Mouse (Mus musculus): ENCODE measurements at regions not wholly inside any gene's neighbourhood (a gene's known extent, or its start where the extent isn't known, plus 50 kb on each side); places are given as distances from the start of the nearest gene placed in this dataset.

DNA sequence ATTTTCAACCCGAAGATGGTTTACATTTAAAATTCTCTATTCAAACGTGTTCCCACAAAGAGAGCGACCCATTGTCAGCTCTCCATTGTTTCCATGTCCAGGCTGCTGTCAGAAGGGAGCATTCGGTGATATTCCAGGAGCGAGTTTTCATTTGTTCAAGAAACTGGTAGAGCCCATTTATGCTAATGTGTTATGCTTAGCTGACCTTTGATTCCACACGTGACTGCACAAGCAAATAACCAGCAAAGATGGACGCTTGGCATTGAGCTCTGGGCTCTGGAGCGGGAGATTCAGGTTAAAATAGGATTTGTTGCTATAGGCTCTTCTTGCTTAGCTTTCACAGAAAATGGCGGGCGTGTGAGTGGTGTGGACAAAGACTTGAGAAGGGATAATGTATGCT, 105.3 kb upstream of the Prickle1 start:
- no peak for DNase-seq

DNA sequence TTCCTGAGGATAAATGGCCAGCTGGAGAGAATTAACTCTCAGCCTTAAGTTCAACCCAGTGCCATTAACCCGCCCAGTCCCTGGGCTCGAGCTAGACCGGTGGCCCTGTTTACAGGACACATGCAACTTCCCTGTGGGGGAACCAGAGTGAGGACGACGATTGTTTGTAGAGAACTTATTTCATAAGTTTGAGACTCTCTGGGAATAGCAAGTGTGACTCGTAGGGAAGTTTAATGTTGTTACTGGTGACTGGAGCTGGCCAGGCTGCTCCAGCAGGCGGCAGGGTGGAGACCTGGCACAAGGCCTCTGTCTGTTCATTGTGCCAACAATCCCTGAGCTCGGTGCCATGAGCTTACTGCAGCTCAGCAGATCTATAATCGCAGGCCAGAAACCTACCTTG, 104.3 kb upstream of the Prickle1 start:
- peak; percentile 75 for DNase-seq

DNA sequence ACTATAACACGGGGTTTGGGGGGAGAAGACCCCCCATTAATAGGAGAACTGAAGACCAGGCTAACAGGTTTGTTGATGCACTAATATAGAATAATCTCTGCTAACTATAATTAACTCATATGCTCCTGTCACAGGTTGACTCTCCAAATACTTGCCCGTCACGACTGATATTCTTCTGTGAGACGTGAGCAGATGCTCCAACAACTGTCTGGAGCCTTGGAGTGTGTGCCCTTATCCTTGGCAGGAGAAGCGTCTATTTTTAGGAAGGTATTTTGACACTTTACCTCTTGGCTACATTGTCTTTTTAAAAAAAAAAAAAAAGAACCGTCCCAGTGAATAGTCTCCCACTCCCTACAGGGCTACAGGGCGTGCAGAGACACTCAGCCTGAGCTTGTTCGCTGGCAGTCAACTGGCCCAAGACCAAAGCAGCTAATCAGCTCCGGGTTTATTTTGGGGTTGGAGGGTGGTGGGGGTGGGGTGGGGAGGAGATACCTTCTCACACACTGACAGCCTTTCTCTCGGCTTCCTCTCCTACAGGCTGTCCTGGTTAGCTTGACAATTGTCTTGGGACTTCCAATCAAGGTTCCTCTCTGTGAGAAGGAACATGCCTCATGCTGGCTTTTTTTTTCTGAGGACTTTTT, 102.6 kb upstream of the Prickle1 start:
- no peak for DNase-seq

DNA sequence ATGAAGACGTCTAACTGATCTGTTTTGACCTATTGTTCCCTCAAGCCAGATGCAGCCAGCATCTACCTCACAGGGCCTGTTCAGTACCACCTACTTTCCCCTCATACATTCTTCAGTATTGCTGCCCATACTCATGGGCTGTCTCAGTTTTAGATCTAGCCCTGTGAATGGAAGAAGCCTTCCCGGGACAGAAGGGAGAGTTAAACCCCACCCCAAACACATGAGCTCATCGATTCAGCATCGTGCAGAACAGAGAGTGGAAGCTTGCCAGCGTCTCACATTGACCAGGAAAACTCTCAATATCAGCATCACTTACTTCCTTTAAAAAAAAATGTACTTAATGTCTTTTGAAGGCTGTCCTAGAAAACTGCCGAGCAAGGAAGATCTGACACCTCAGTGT, 95.0 kb upstream of the Prickle1 start:
- DNase-seq = no peak

DNA sequence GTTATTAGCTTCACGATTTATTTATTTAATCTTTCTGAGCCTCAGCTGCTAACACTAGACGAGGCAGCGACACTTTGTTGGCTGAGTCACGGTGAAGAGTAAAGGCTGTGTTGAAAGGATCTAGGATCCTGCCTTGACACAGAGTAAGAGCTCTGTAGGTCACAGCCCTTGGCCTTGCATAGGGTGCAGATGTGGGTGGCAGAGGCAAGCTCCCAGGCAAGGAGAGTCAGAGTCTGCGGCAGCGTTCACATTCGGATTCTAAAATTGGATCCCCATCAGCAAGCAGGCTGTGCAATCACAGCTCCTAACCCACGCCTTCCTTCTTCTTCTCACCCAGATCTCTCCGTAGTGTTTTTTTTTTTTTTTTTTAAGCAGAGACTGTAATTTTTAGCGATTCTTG, 94.3 kb upstream of the Prickle1 start:
- no peak for DNase-seq

DNA sequence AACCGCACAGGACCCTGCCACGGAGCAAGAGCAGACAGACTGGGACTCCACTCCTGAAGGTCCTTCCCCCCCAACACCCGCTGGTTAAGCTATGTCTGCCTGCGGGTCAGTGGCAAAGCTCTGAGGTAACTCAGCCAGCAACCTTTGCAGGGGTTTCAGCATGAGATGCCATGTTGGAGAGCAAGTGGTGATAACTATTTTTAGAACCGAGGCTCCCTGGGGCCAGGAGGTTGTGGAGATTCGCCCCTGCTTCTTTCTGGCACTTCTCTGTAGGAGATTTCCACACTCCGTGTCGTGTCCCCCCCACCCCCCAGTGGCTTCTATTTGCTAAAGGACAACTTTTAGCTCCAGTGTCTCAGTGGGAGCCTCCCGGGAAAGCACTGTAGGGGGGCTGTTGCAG, 90.7 kb upstream of the Prickle1 start:
- DNase-seq = no peak

DNA sequence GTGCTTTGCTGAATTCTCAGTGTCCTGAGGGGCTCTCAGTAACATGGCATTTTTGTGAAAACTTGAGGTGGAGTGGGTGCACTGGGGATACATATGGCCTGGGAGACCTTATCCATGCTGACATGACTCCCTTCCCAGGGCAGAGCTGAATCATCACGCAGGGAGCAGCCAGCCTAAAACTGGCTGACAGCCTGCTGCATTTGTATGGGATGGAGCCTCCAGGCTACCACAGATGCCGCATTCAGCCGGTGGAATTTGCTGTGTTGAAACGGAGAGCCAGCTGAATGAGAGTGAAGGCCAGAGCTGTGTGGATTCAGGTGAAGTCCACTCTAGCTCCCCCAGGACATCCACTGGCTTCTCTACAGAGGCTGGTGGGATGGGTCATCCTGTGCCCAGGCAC, 85.9 kb upstream of the Prickle1 start:
- DNase-seq = no peak

DNA sequence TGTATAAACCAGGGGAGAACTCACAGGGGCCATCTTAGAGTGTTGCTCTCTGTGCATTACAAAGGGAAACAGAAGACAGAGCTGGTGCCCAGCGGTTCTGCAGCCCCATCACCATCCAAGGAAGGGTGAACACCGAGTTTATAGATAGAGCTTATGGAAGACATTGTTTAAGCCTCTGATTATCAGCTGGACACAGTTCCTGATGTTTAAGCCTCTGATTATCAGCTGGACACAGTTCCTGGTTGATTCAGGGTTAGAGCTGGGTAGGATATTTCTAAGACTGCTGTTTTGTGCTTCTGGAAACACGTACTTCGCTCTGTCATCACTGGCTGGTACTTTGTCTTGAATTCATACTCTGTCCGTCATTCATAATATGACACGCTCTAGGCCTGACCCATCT, 79.9 kb upstream of the Prickle1 start:
- DNase-seq = no peak

DNA sequence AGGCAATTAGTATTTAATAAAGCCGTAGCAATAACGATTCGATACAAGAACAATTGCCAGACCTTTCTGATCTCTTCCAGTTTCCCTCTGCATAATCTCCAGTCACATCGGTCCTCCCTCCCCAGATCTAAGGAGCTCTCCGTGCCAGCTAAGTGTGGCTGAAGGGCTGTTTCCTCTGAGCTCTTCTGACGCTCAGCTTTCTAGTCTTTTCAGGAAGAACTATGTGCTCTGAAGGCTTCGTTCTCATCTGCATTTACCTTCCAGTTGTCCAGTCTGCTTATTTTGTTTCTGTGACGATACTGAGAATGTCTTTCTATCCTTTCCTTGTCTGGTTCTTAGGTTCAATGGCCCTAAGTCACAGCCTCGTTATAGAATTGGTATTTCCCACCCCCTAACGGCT, 78.3 kb upstream of the Prickle1 start:
- no peak for DNase-seq

DNA sequence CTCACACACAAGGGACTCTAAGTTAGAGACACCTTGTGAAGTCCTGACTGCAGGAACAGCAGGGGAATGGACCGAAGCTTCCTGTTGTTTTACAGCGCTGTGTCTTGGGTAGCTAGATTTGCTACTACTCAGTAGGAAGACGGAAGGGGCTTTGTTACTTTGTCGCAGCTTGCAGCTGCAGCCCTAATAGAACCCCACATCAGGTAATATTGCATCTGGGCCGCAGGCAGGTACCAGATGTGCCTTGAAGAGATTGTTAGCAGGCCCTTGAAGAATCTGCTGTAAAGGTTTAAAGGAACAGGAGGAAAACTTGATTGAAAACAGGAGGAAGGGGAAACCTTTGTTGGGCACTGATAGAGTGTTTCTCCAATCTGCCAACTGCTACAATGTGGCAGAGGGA, 68.2 kb upstream of the Prickle1 start:
- DNase-seq = no peak

DNA sequence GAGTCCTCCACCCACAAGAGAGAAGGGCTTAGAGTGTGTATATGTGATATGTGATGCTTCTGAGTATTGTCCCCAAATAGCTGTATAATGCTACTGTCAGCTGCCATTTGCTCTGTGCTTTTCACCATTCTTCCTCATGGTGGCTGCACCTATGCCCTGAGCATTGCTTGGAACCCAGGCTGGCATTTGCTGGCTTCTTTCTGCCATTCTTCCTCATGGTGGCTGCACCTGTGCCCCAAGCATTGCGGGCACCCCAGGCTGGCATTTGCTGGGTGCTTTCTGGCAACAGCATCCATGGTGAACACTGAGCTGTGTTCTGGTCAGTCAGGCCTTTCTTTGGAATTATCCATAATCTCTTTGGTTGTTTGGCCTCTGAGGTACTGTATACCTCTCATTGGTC, 66.9 kb upstream of the Prickle1 start:
- no peak for DNase-seq

DNA sequence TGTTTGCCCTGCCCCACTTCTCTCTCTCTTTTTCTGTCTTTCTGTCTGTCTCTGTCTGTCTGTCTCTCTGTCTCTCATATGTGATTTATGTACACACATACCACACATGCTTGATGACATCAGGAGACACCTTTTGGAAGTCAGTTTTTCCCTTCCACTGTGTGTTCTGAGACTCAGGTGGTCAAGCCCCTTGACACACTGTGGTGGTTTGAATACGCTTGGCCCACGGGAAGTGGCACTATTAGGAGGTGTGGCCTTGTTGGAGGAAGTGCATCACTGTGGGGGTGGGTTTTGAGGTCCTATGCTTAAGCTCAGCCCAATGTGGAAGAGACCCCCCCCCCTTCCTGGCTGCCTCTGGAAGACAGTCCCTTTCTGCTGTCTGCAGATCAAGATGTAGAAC, 66.1 kb upstream of the Prickle1 start:
- DNase-seq = no peak

DNA sequence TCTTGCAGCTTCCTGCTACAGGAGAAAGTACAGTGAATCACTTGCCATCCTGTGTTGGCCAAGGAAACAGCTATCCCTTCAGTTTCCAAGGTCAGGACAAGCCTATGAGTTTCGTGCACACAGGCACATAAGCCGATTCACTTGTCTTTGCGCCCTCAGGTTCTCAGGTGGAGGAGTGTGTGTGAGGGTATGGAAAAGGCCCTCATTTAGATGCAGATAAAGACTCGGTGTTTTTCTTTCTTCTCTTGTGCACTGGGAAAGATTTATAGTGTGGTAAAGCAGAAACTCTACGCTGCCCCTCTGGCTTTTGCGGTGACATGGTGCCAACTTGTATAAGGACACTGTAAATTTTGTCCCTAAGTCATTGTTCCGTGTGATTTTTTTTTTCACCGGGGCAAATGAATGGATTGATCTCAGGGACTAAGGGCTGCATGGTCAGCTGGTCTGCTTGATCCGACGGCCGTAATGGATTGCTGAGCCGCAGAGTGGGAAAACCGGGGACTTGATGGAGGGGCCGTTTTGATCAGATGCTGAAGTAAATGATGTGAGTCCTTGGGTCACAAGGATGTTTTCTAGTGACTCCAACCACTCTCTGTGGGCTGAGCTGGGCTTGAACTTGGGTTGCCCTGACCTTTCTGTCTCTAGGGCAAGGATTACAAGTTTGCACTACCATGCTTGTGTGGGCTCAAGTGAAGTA, 65.4 kb upstream of the Prickle1 start:
- DNase-seq = no peak

DNA sequence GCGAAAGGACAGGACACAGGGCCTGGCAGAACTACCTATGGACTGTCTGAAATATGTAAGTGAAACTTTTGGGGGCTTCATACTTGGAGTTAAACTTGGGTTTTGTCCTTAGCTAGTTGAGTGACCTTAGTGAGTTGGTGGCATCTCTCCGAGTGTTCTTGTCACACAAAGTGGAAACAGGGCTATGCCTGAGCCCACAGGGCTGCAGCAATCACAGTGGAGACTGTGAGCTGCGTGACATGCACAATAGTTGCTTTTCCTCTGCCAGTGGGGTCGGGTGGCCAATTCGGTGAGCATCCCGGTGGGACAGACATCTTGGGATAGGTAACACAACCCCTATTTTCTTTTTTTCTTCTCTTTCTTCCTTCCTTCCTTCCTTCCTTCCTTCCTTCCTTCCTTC, 61.5 kb upstream of the Prickle1 start:
- DNase-seq = no peak

DNA sequence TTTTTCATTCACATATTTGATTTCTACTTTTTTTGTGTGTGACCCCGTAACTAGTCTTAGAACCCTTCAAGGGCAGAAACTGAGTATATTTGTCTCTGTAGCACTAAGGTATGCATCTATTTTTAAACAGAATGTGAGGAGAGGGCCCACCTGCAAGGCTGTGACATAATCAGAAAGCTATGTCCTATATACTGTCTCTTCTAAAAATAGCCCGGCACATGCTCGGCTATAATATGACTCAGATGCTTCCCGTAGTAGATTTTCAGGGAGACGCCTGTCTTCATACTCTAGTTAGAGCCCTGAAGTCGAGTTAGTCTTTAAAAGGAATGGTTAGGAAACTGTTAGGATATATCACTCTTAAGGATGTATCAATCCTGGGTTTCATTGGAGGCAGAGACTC, 61.0 kb upstream of the Prickle1 start:
- no peak for DNase-seq

DNA sequence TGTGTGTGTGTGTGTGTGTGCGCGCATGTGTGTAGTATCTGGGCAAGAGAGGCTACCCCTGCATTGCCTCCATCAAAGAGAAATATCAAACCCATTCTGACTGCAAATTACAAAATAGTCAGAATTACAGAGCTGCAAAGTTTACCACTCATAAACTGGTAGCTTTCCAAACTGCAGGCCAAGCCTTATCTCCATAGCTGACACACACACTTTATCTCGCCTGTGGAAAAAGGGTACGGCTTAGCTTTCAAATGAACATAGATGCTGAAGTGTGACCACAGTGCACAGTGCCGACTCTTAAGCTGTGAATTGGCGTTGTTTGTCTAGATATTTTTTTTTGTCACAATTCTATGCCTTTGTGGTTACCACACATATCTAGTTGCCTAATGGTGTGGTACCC, 60.1 kb upstream of the Prickle1 start:
- DNase-seq = no peak

DNA sequence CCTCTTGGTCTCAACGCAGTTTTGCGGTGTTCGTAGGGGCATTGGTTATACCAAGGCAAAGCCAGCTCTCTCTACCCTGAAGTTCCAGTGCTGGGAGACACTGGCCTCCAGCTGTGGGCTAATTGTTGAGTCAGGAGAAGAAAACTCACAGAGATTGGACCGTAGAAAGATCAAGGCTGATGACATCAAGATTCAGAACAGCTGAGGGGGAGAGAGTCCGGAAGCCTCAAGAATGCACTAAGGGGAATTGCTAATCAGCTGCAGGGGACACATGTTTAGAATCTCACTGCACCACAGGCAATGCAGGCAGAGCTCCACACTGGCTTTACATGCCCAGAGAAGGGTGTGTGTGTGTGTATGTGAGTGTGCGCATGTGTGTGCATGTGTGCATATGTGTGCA, 59.6 kb upstream of the Prickle1 start:
- peak; percentile 41 for DNase-seq

DNA sequence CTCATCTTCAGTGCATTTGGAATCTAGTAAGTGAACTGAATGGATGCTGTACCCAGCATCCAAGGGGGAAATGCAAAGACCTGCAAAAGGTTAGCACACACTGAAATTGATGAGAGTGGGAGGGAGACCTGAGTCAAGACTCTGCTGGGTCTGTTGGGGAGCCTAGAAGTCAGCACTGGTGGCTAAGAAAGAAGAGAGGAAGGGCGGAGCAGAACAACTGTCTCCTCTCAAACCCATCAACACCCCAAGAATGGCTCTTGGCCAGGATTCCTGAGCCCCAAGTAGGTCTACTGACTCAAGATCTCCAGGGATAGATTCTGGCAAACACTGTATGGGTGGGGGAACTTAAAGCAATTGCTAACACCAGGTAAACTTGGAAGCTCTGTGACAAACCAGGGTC, 57.7 kb upstream of the Prickle1 start:
- no peak for DNase-seq

DNA sequence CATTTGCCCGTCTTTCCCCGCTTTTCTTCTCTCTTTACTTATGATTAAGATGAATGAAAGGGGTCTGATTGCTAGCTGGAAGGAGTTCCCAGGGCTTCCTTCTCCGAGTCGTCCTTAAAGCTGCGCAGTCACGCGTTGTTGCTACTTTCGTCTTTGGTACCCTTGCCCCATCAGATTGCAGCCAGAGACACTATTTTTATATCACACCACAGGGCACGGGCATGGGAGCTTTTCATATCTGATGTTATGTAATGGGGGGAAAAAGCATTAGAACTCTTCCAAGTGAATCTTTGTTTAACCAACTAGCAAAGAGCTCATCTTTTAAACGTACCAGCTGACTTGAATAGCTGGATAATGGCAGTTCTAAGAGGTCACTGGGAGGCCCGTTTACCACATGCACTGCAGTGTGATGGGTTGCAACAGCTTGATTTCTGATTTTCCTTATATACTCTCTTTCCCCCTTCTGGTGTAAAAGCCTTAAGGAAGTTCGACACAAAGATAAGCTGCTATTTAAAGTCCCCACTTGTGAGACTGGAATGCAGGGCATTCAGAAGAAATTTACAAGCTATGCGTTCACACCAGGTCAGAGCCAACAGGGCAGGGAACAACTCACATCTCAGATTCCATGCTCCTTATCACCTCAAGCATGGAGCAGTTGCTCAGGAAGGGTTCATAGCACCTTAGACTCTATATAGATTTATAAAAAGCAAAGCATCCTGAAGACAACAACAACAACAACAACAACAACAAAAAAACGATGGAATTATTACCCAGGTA, 55.5 kb upstream of the Prickle1 start:
- DNase-seq = no peak

DNA sequence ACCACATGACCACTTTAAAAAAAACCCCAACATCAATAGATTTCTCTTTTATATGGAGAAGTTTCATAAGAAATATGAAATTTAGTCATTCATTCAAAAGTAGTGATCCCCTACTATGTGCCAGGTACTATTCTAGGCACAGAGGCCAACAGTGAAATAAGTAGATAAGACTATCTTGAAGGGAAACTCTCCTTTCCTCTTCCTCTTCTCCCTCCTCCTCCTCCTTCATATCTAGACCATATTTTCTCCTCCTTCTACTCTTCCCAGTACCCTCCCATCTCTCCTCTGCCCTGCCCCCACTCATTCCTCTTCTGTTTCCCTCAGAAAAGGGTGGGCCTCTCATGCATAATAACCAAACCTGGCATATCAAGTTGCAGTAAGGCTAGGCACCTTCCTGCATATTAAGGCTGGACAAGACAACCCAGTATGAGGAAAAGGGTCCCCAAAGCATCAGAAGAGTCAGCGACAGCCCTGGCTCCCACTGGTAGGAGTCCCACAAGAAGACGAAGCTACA, 54.4 kb upstream of the Prickle1 start:
- no peak for DNase-seq

DNA sequence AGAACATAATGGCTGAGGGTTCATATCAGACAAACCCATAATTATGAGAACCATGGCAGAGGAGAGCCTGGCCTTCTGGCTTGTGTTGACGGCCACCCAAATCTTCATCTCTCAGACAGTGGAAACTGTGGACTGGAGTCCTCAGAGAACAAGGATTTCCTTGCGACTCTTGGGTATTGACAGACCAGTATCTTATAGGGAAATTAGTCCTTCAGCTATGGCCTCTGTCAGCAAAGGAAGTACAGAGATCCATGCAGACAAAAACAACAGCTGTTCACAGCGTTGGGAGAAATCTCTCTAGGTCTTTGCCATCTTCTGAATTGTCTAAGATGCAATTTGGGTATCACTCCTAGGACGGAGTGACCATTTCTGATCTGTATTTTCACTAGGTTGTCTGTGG, 53.0 kb upstream of the Prickle1 start:
- no peak for DNase-seq

DNA sequence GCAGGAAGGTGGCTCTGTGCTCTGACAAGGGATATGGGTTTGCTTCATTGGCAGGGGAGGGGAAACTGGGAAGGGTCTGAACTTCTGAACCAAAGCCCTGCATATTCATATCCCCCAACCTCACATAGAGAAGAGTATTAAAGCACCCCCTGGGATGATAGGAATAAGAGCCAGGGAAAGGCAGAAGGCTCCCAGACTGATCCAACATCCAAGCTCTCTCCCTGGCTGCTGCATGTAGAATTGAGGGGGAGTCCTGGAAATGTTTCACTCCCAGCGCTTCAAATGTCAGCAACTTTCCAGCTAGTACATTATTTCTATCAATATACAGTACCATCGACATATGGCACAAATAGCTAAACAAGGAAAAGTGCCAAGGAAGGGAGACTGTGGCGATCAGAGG, 51.1 kb upstream of the Prickle1 start:
- no peak for DNase-seq

DNA sequence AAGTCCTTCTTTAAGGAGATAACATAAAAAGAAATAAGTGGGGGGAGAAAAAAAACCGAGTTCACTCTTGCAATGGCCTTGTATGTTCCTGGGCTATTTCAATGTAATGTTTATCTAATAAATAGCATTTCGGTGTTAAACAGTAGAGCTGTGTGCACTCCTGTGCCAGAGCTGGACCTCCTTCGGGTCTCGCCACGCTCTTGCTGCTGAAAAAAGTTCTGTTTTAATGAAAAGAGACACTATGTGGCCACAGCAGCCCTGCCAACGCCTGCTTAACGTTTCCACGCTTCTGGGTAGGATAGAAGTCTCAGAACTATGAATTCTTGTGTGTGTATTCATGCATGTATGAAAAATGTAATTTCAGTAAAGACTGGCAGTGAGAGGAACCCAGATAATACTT, 50.3 kb upstream of the Prickle1 start:
- DNase-seq = no peak
